ENCODE assay signal across 9 mouse cellular contexts in genomic region chr10:79824413-79824812, GRCm38 (mm10). TPM values are rescaled to one million over a fixed set of nuclear protein-coding genes. Genes with fewer than 3 reads are reported as not detected.
DNase-seq lines count a peak whose midpoint lies in the region; ATAC-seq and TF ChIP-seq lines count a peak whose summit lies in the region.
"Had no signal": no experiment of that assay in that cellular context is flagged by ENCODE, and none has a peak within 500 bp of the region (broad histone marks: within the 10 kb centered on the region; RNA-seq: fewer than 3 reads in every experiment).

No protein-coding gene starts in this region.

- peaks cover 3% of the 10 kb centered on the region; the same call in 1 of the 2 replicates for H3K27me3 ChIP-seq in heart, embryonic 11.5 days (ENCODE audit: control insufficient read depth, insufficient read depth, low read length)
- H3K27me3 ChIP-seq in heart, postnatal 0 days (ENCODE audit: control insufficient read depth, insufficient read depth, low read length), result no peaks in the 10 kb centered on the region
- no peaks in the 10 kb centered on the region for H3K27me3 ChIP-seq in midbrain, postnatal 0 days (ENCODE audit: insufficient read depth, low read length)

- H3K9ac ChIP-seq in heart, embryonic 11.5 days (ENCODE audit: low read depth, low read length), result no peak overlapping the region
- no peak overlapping the region for H3K9ac ChIP-seq in heart, postnatal 0 days (replicated peaks; ENCODE audit: low read depth, low read length)
- no peak overlapping the region for H3K9ac ChIP-seq in midbrain, postnatal 0 days (replicated peaks; ENCODE audit: low read length, poor library complexity, severe bottlenecking)

- DNase-seq in heart, postnatal 36 days, result no peak
- DNase-seq in MN1 (ENCODE audit: low spot score), result peak; percentile 65
- DNase-seq in heart, postnatal 0 days (ENCODE audit: low spot score), result peak; percentile 52
- DNase-seq in lung, postnatal 25 days (ENCODE audit: low spot score), result peak; percentile 59
- no peak for DNase-seq in right cerebral cortex, adult 2 months (ENCODE audit: low spot score in 2 of 2)
- DNase-seq in midbrain, postnatal 0 days (ENCODE audit: low spot score), result no peak
- DNase-seq in layer of hippocampus, adult 9-11 months, result no peak

- H3K4me1 ChIP-seq in heart, embryonic 11.5 days (ENCODE audit: control insufficient read depth, insufficient read depth, low read length), result peaks cover 17% of the 10 kb centered on the region
- peaks cover 3% of the 10 kb centered on the region; the same call in 1 of the 2 replicates for H3K4me1 ChIP-seq in heart, postnatal 0 days (ENCODE audit: control insufficient read depth, insufficient read depth)
- H3K4me1 ChIP-seq in midbrain, postnatal 0 days (ENCODE audit: insufficient read depth, low read length), result no peaks in the 10 kb centered on the region

- WGBS in heart, embryonic 11.5 days (ENCODE audit: insufficient replicate concordance), result 47% methylated on average over 6 of the region's 6 CpGs
- 34% methylated on average over 6 of the region's 6 CpGs for WGBS in heart, postnatal 0 days
- 68% methylated on average over 6 of the region's 6 CpGs for WGBS in midbrain, postnatal 0 days

- no peaks in the 10 kb centered on the region for H3K36me3 ChIP-seq in heart, embryonic 11.5 days (ENCODE audit: control insufficient read depth, insufficient read depth, low read length)
- peaks cover 6% of the 10 kb centered on the region for H3K36me3 ChIP-seq in heart, postnatal 0 days (replicated peaks; ENCODE audit: control insufficient read depth, insufficient read depth, low read length)
- H3K36me3 ChIP-seq in midbrain, postnatal 0 days (ENCODE audit: insufficient read depth, low read length), result peaks cover 11% of the 10 kb centered on the region

- peak overlapping the region; percentile 13 for H3K27ac ChIP-seq in heart, embryonic 11.5 days (ENCODE audit: low read depth, low read length)
- peak overlapping the region; percentile 67 for H3K27ac ChIP-seq in heart, postnatal 0 days (ENCODE audit: low read depth)
- no peak overlapping the region for H3K27ac ChIP-seq in midbrain, postnatal 0 days (ENCODE audit: low read depth, low read length)

- no peak for TF ChIP-seq EP300 in heart, postnatal 0 days (IDR thresholded peaks at IDR 0.05; ENCODE audit: low read depth)

- TF ChIP-seq CTCF in heart, postnatal 0 days (IDR thresholded peaks at IDR 0.05; ENCODE audit: low read depth), result no peak
- no peak for TF ChIP-seq CTCF in midbrain, postnatal 0 days (IDR thresholded peaks at IDR 0.05)

- no peak overlapping the region for H3K4me3 ChIP-seq in heart, embryonic 11.5 days (ENCODE audit: low read depth, low read length)
- H3K4me3 ChIP-seq in heart, postnatal 0 days (ENCODE audit: low read depth, low read length), result no peak overlapping the region
- no peak overlapping the region for H3K4me3 ChIP-seq in midbrain, postnatal 0 days (ENCODE audit: low read depth, low read length)

- ATAC-seq in heart, embryonic 11.5 days (replicated peaks; ENCODE audit: insufficient number of reproducible peaks, low FRiP score, low TSS enrichment), result no peak
- peak; percentile 52; the same call in 1 of the 2 replicates for ATAC-seq in heart, postnatal 0 days (ENCODE audit: insufficient read depth, low read depth)
- ATAC-seq in midbrain, postnatal 0 days (ENCODE audit: low FRiP score), result no peak

- intact Hi-C loops in heart, postnatal 36 days (cut with DNase I), result no loop called here

- H3K4me2 ChIP-seq in heart, embryonic 11.5 days, result no peak overlapping the region
- peak overlapping the region; percentile 40 for H3K4me2 ChIP-seq in heart, postnatal 0 days (ENCODE audit: low read depth, low read length)
- no peak overlapping the region for H3K4me2 ChIP-seq in midbrain, postnatal 0 days (ENCODE audit: low read depth, low read length, poor library complexity, severe bottlenecking)

- H3K9me3 ChIP-seq in heart, embryonic 11.5 days (replicated peaks; ENCODE audit: control insufficient read depth, low read length), result no peaks in the 10 kb centered on the region
- H3K9me3 ChIP-seq in heart, postnatal 0 days (replicated peaks; ENCODE audit: control insufficient read depth, low read length), result no peaks in the 10 kb centered on the region
- H3K9me3 ChIP-seq in midbrain, postnatal 0 days (ENCODE audit: low read length), result no peaks in the 10 kb centered on the region

RNA-seq across cellular contexts. Expression of gene Misp, which starts 3.6 kb away (rescaled TPM):
- 0.63 and 0.89 TPM in 2 replicates for polyA plus RNA-seq in heart, embryonic 11.5 days (2014; fragmentation: Nextera tagmentation; extraction: Ambion mirVana)
- total RNA-seq in heart, postnatal 36 days (2021), result under 1 TPM in 1 of 2 experiments, not detected in 1; 0.62 TPM
- not detected in 2 replicates for total RNA-seq in heart, postnatal 0 days (2014; rRNA removed; ENCODE audit: low replicate concordance)
- polyA plus RNA-seq in heart, postnatal 0 days (2015; fragmentation: Nextera tagmentation; extraction: Ambion mirVana), result 0.08 and 0.41 TPM in 2 replicates
- total RNA-seq in midbrain, postnatal 0 days (2014; rRNA removed), result 0.24 TPM in 1 of 2 replicates, not detected in the other
- polyA plus RNA-seq in midbrain, postnatal 0 days (2015; fragmentation: Nextera tagmentation; extraction: Ambion mirVana), result 0.18 and 0.27 TPM in 2 replicates

RNA-seq across cellular contexts. Expression of gene Ptbp1, which starts 29.8 kb away (rescaled TPM):
- 112 TPM in 2 replicates for polyA plus RNA-seq in heart, embryonic 11.5 days (2014; fragmentation: Nextera tagmentation; extraction: Ambion mirVana)
- total RNA-seq in heart, postnatal 36 days (2021), result 10 to 100 TPM; 50.9 to 51.2 TPM
- total RNA-seq in heart, postnatal 0 days (2014; rRNA removed; ENCODE audit: low replicate concordance), result 186 and 196 TPM in 2 replicates
- polyA plus RNA-seq in heart, postnatal 0 days (2015; fragmentation: Nextera tagmentation; extraction: Ambion mirVana), result 39.8 and 40.4 TPM in 2 replicates
- 114 and 119 TPM in 2 replicates for total RNA-seq in midbrain, postnatal 0 days (2014; rRNA removed)
- 46.2 and 49.7 TPM in 2 replicates for polyA plus RNA-seq in midbrain, postnatal 0 days (2015; fragmentation: Nextera tagmentation; extraction: Ambion mirVana)

RNA-seq across cellular contexts. Expression of gene Palm, which starts 31.0 kb away (rescaled TPM):
- 66.6 and 70.1 TPM in 2 replicates for polyA plus RNA-seq in heart, embryonic 11.5 days (2014; fragmentation: Nextera tagmentation; extraction: Ambion mirVana)
- total RNA-seq in heart, postnatal 36 days (2021), result 10 to 100 TPM; 56.0 to 87.0 TPM
- total RNA-seq in heart, postnatal 0 days (2014; rRNA removed; ENCODE audit: low replicate concordance), result 31.2 and 52.3 TPM in 2 replicates
- 39.8 and 44.0 TPM in 2 replicates for polyA plus RNA-seq in heart, postnatal 0 days (2015; fragmentation: Nextera tagmentation; extraction: Ambion mirVana)
- 161 and 165 TPM in 2 replicates for total RNA-seq in midbrain, postnatal 0 days (2014; rRNA removed)
- polyA plus RNA-seq in midbrain, postnatal 0 days (2015; fragmentation: Nextera tagmentation; extraction: Ambion mirVana), result 302 and 308 TPM in 2 replicates

RNA-seq across cellular contexts. Expression of gene Prss57, which starts 33.7 kb away (rescaled TPM):
- polyA plus RNA-seq in heart, embryonic 11.5 days (2014; fragmentation: Nextera tagmentation; extraction: Ambion mirVana), result not detected in 2 replicates
- total RNA-seq in heart, postnatal 36 days (2021), result not detected
- 1.3 and 1.4 TPM in 2 replicates for total RNA-seq in heart, postnatal 0 days (2014; rRNA removed; ENCODE audit: low replicate concordance)
- not detected in 2 replicates for polyA plus RNA-seq in heart, postnatal 0 days (2015; fragmentation: Nextera tagmentation; extraction: Ambion mirVana)
- total RNA-seq in midbrain, postnatal 0 days (2014; rRNA removed), result 1.1 TPM in 1 of 2 replicates, not detected in the other
- polyA plus RNA-seq in midbrain, postnatal 0 days (2015; fragmentation: Nextera tagmentation; extraction: Ambion mirVana), result 0.09 and 0.25 TPM in 2 replicates
- total RNA-seq: heart, adult 18-20 months had no signal

RNA-seq across cellular contexts. Expression of gene Fstl3, which starts 47.3 kb away (rescaled TPM):
- polyA plus RNA-seq in heart, embryonic 11.5 days (2014; fragmentation: Nextera tagmentation; extraction: Ambion mirVana), result 11.4 TPM in 2 replicates
- 1 to 10 TPM; 4.2 to 4.3 TPM for total RNA-seq in heart, postnatal 36 days (2021)
- 21.4 and 28.0 TPM in 2 replicates for total RNA-seq in heart, postnatal 0 days (2014; rRNA removed; ENCODE audit: low replicate concordance)
- polyA plus RNA-seq in heart, postnatal 0 days (2015; fragmentation: Nextera tagmentation; extraction: Ambion mirVana), result 13.2 and 13.7 TPM in 2 replicates
- total RNA-seq in midbrain, postnatal 0 days (2014; rRNA removed), result 3.3 and 3.4 TPM in 2 replicates
- polyA plus RNA-seq in midbrain, postnatal 0 days (2015; fragmentation: Nextera tagmentation; extraction: Ambion mirVana), result 3.0 and 3.9 TPM in 2 replicates

Comparison
In these comparisons a context has a peak if more than half of its experiments do, and no peak if none do; other contexts are left out.
1. DNase-seq: peak in MN1 (single experiment), heart, postnatal 0 days (single experiment) and lung, postnatal 25 days (single experiment); none in heart, postnatal 36 days (0 of 2), right cerebral cortex, adult 2 months (0 of 2), midbrain, postnatal 0 days (single experiment) and layer of hippocampus, adult 9-11 months (single experiment).